Mouse (Mus musculus): ENCODE results near the gene Gsg1l. TPM values are rescaled to one million over a fixed set of nuclear protein-coding genes. Genes with fewer than 3 reads are reported as not detected.

Gene Gsg1l
- polyA plus RNA-seq, 1 experiment from 2014 or later, result 0.21 TPM

DNA sequence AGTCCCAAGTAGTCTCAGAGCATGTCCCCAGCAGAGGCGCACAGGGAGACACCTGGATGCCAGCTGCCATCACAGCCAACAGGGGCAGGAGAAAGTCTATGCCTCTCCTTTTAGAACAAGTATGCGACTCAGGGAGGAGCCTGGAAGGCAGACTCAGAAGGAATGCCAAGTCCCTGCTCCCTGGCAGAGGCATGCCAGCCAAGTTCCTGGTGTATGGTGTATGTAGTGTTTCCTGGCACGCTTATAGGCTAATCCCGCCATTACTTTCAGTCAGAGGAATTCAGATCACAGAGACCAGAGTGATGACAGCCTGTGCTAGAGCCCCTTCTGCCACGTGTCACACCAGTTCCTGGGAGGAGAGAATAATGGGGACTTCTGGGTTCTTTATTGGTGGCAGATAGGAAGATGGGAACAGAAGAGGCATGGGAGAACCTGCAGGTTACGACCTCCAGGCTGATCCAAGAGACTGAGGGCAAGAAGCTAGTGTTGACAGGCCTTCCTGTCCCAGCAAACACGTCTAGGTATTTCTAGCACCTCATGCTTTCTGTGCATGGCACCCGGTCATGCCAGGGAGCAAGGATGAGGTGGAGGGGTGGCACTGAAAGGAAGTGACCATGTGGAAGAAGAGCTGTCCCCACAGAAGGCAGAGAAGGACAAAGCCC, 235.2 kb downstream of the Gsg1l start:
- Histone ChIP-seq H3K4me1 (replicated peaks; ENCODE audit: control insufficient read depth, insufficient read depth, low read length) (no peaks in the 10 kb centered on the region), H3K4me3 (ENCODE audit: low read depth, low read length) (no peak overlapping the region), H3K9me3 (ENCODE audit: control insufficient read depth, low read length) (no peaks in the 10 kb centered on the region), H3K27me3 (replicated peaks; ENCODE audit: control insufficient read depth, insufficient read depth, low read length) (no peaks in the 10 kb centered on the region), H3K36me3 (ENCODE audit: control insufficient read depth, insufficient read depth, low read length) (no peaks in the 10 kb centered on the region), H3K9ac (ENCODE audit: low read depth, low read length) (no peak overlapping the region), H3K27ac (ENCODE audit: low read depth, low read length) (no peak overlapping the region), H3K4me2 (no peak overlapping the region)
- DNase-seq (ENCODE audit: low spot score), result no peak
- WGBS, result 74% methylated on average over 8 of the region's 8 CpGs
- ATAC-seq (replicated peaks; ENCODE audit: low FRiP score), result no peak

GRCm38 (mm10) chr7:125845611-125846010, 236.6 kb downstream of the Gsg1l start:
- H3K4me1 ChIP-seq (replicated peaks; ENCODE audit: control insufficient read depth, insufficient read depth, low read length), result no peaks in the 10 kb centered on the region
- H3K4me3 ChIP-seq (ENCODE audit: low read depth, low read length), result no peak overlapping the region
- no peaks in the 10 kb centered on the region for H3K36me3 ChIP-seq (ENCODE audit: control insufficient read depth, insufficient read depth, low read length)
- no peak overlapping the region for H3K27ac ChIP-seq (ENCODE audit: low read depth, low read length)
- DNase-seq (ENCODE audit: low spot score) (no peak), ATAC-seq (replicated peaks; ENCODE audit: low FRiP score) (no peak)
- WGBS, result 48% methylated on average over 1 of the region's 1 CpGs
- no peaks in the 10 kb centered on the region for H3K27me3 ChIP-seq (replicated peaks; ENCODE audit: control insufficient read depth, insufficient read depth, low read length)
- H3K4me2 ChIP-seq, result no peak overlapping the region
- no peaks in the 10 kb centered on the region for H3K9me3 ChIP-seq (ENCODE audit: control insufficient read depth, low read length)
- H3K9ac ChIP-seq (ENCODE audit: low read depth, low read length), result no peak overlapping the region

GRCm38 (mm10) chr7:125838078-125838742, 244.0 kb downstream of the Gsg1l start:
- no peak overlapping the region for H3K4me3 ChIP-seq (ENCODE audit: low read depth, low read length)
- no peaks in the 10 kb centered on the region for H3K9me3 ChIP-seq (ENCODE audit: control insufficient read depth, low read length)
- H3K27ac ChIP-seq (ENCODE audit: low read depth, low read length), result no peak overlapping the region
- H3K9ac ChIP-seq (ENCODE audit: low read depth, low read length), result no peak overlapping the region
- no peaks in the 10 kb centered on the region for H3K27me3 ChIP-seq (replicated peaks; ENCODE audit: control insufficient read depth, insufficient read depth, low read length)
- H3K4me1 ChIP-seq (replicated peaks; ENCODE audit: control insufficient read depth, insufficient read depth, low read length), result no peaks in the 10 kb centered on the region
- H3K36me3 ChIP-seq (ENCODE audit: control insufficient read depth, insufficient read depth, low read length), result no peaks in the 10 kb centered on the region
- no peak overlapping the region for H3K4me2 ChIP-seq
- ATAC-seq (replicated peaks; ENCODE audit: low FRiP score) (no peak), DNase-seq (ENCODE audit: low spot score) (no peak)
- 66% methylated on average over 5 of the region's 5 CpGs for WGBS

DNA sequence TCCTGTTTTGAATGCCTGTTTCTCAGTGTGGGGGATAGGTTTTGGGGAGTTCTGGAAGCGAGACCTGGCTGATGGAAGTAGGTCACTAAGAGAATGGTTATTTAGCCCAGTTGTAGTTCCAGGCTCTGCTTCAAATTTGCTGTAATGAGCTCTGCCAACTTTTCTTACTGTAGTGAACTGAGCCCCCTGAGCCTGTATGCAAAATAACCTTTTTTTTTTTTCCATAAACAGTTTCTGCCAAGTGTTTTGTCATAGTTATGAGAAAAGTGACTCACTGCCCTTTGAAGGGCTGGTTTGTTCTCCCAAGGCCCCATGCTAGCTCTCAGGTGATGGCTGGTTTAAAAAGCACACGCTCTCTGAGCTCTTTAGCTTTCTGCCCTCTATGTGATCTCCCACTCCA, 248.7 kb downstream of the Gsg1l start:
- 91% methylated on average over 2 of the region's 2 CpGs for WGBS
- DNase-seq (ENCODE audit: low spot score) (no peak), ATAC-seq (replicated peaks; ENCODE audit: low FRiP score) (no peak)
- Histone ChIP-seq H3K9me3 (ENCODE audit: control insufficient read depth, low read length) (no peaks in the 10 kb centered on the region), H3K4me3 (ENCODE audit: low read depth, low read length) (no peak overlapping the region), H3K27me3 (replicated peaks; ENCODE audit: control insufficient read depth, insufficient read depth, low read length) (no peaks in the 10 kb centered on the region), H3K27ac (ENCODE audit: low read depth, low read length) (no peak overlapping the region), H3K4me2 (no peak overlapping the region), H3K36me3 (ENCODE audit: control insufficient read depth, insufficient read depth, low read length) (no peaks in the 10 kb centered on the region), H3K4me1 (replicated peaks; ENCODE audit: control insufficient read depth, insufficient read depth, low read length) (peaks cover 8% of the 10 kb centered on the region), H3K9ac (ENCODE audit: low read depth, low read length) (no peak overlapping the region)

DNA sequence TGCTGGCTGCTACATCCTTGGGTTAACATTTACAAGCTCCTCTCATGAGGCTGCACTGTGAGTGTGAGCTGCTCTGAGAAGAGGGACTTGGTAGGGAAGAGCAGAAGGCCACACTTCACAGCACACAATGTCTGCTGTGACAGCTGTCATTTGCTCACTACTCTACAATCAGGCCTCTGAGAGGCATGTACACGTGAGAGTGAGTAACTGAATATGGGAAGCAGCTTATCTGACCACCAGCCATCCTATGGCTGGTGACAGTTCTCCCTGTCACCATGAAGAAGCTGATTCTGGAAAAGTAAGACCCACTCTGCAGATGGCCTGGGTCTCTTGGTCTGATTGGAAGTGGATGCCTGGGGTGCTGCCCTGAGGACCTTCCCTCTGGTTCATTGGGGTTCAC, 249.4 kb downstream of the Gsg1l start:
- no peak for DNase-seq (ENCODE audit: low spot score)
- no peak overlapping the region for H3K4me2 ChIP-seq

DNA sequence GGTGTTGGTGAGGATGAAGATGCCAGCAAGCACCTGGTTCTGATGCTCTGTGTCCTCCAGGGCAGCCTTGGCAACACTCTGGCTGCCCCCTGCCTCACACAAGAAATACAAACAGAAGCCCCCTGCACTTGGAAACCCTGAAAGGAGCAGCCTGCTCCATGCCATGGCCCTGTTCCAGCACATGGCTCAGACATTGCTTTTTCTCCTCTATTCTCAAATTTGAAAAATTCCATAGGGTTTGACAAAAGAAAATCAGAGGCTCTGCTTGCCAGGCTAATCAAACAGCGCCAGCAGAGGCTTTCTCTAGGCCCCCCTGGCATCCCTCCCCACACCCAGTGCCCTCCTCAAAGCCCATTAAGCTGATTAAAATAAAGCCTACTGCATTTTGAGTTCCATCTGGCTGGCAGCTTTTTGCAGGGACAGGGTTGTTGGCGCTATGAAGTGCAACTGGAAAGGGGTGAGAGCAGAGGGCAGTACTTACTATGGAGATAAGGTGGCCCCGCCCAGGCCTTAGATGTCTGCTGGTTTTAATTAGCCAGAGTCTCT, 253.0 kb downstream of the Gsg1l start:
- Histone ChIP-seq H3K9ac (ENCODE audit: low read depth, low read length) (no peak overlapping the region), H3K27me3 (replicated peaks; ENCODE audit: control insufficient read depth, insufficient read depth, low read length) (no peaks in the 10 kb centered on the region), H3K4me2 (no peak overlapping the region), H3K9me3 (ENCODE audit: control insufficient read depth, low read length) (no peaks in the 10 kb centered on the region), H3K27ac (ENCODE audit: low read depth, low read length) (no peak overlapping the region), H3K36me3 (ENCODE audit: control insufficient read depth, insufficient read depth, low read length) (no peaks in the 10 kb centered on the region), H3K4me1 (replicated peaks; ENCODE audit: control insufficient read depth, insufficient read depth, low read length) (peaks cover 8% of the 10 kb centered on the region), H3K4me3 (ENCODE audit: low read depth, low read length) (no peak overlapping the region)
- DNase-seq (ENCODE audit: low spot score) (no peak), ATAC-seq (replicated peaks; ENCODE audit: low FRiP score) (no peak)
- 43% methylated on average over 3 of the region's 3 CpGs for WGBS

More for the DNA sequence above, 249.4 kb downstream of the Gsg1l start:
- H3K4me1 ChIP-seq (replicated peaks; ENCODE audit: control insufficient read depth, insufficient read depth, low read length), result peaks cover 8% of the 10 kb centered on the region
- no peaks in the 10 kb centered on the region for H3K36me3 ChIP-seq (ENCODE audit: control insufficient read depth, insufficient read depth, low read length)
- no peak overlapping the region for H3K4me3 ChIP-seq (ENCODE audit: low read depth, low read length)
- no peaks in the 10 kb centered on the region for H3K9me3 ChIP-seq (ENCODE audit: control insufficient read depth, low read length)
- H3K27me3 ChIP-seq (replicated peaks; ENCODE audit: control insufficient read depth, insufficient read depth, low read length), result no peaks in the 10 kb centered on the region
- H3K9ac ChIP-seq (ENCODE audit: low read depth, low read length), result no peak overlapping the region
- H3K27ac ChIP-seq (ENCODE audit: low read depth, low read length), result no peak overlapping the region
- ATAC-seq (replicated peaks; ENCODE audit: low FRiP score), result no peak
- WGBS, result 45% methylated on average over 1 of the region's 1 CpGs

GRCm38 (mm10) chr7:125828561-125828960, 253.7 kb downstream of the Gsg1l start:
- no peak overlapping the region for H3K4me2 ChIP-seq
- no peak overlapping the region for H3K4me3 ChIP-seq (ENCODE audit: low read depth, low read length)
- DNase-seq (ENCODE audit: low spot score) (no peak), ATAC-seq (replicated peaks; ENCODE audit: low FRiP score) (no peak)
- 71% methylated on average over 5 of the region's 5 CpGs for WGBS
- no peaks in the 10 kb centered on the region for H3K9me3 ChIP-seq (ENCODE audit: control insufficient read depth, low read length)
- H3K36me3 ChIP-seq (ENCODE audit: control insufficient read depth, insufficient read depth, low read length), result no peaks in the 10 kb centered on the region
- no peaks in the 10 kb centered on the region for H3K27me3 ChIP-seq (replicated peaks; ENCODE audit: control insufficient read depth, insufficient read depth, low read length)
- no peak overlapping the region for H3K27ac ChIP-seq (ENCODE audit: low read depth, low read length)
- H3K9ac ChIP-seq (ENCODE audit: low read depth, low read length), result no peak overlapping the region
- H3K4me1 ChIP-seq (replicated peaks; ENCODE audit: control insufficient read depth, insufficient read depth, low read length), result peaks cover 8% of the 10 kb centered on the region
